Mouse (Mus musculus) layer of hippocampus, adult 9-11 months (tissue): ENCODE results near the gene Dnaic2.

Source experiments
- DNase-seq: peaks from one replicate; pipeline ENCODE4 v3.0.0; 2022

Dnaic2 gene

GRCm38 (mm10) chr11:114802540-114803267 lies 75.5 kb downstream of the Dnaic2 start:
- DNase-seq: no peak

GRCm38 (mm10) chr11:114803990-114804389 lies 76.8 kb downstream of the Dnaic2 start:
- DNase-seq: no peak

DNA sequence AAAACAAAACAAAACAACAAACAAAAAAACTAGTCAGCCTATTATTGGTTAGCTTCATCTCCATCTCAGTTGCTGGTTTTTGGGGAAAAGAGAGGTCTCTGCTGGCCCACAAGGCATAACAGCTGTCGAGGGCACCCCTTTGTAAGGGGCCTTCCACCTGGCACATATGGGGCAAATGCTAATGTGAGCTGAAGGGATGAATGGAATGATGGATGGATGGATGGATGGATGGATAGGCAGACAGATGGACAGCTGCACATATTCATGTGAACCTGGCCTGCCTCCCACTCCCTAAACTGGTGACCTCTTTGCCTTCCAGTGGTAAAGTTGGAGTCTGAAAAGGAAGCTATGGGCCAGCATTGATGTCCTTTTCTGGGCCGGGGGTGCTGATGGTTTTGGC lies 79.8 kb downstream of the Dnaic2 start:
- DNase-seq: no peak
